Mouse (Mus musculus): ENCODE data around the gene Slc31a1.

- TF ChIP-seq CTCF (IDR thresholded peaks at IDR 0.05; ENCODE audit: low read depth) (no peak), EP300 (IDR thresholded peaks at IDR 0.05; ENCODE audit: low read depth) (no peak)
These were observed 46.8 kb upstream of the Slc31a1 start for GRCm38 (mm10) chr4:62313641-62314211.
